Mouse (Mus musculus) ES-Bruce4 (cell line): ENCODE results near the gene Rad9a.

Experiments used
- CTCF ChIP-seq: IDR thresholded peaks from one replicate; pipeline ENCODE4 v1.8.1; 2011; ENCODE audit warnings: low read depth, low read length
- POLR2A ChIP-seq: IDR thresholded peaks from one replicate; pipeline ENCODE4 v1.8.1; 2011; ENCODE audit warnings: low read length; ENCODE audit not compliant: insufficient read depth

- no peak for TF ChIP-seq POLR2A
- TF ChIP-seq CTCF = no peak
Measured at GRCm38 (mm10) chr19:4201291-4201909, at the start of gene Rad9a.
